Mouse (Mus musculus): ENCODE data around the gene Gm5150.
A peak's percentile ranks its signal among the peaks of the same experiment; 100 is the strongest.
"Not testable (repeated sequence)": the region's sequence is repeated elsewhere in the genome, so short reads cannot be mapped to it uniquely, and the experiment has no call there.

Gm5150 gene

DNA sequence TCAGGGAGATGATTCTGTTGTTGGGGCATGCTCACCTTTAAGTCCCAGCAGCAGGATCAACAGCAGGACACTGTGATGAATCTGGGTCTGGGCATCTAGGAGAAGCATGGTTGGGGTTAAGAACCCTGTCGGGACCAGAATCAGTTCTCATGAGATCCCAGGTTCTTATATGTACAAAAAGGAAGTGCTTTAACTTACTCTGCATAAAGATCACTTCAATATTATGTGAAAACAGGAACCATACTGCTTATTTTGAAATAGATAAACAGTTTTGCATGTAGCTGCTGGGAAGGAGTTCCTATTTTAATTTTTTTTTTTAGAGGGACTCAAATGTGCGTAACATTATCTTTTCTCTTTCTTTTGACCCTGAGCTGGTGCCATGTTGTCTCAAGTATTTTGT is at the start of gene Gm5150:
Gene Gm5150 (minus strand): TSS at position 223 of the 400 bp plus-strand sequence.
- no peak for DNase-seq

GRCm38 (mm10) chr3:16051736-16052135 is 45.5 kb upstream of the Gm5150 start:
- DNase-seq, result not testable (repeated sequence)

DNA sequence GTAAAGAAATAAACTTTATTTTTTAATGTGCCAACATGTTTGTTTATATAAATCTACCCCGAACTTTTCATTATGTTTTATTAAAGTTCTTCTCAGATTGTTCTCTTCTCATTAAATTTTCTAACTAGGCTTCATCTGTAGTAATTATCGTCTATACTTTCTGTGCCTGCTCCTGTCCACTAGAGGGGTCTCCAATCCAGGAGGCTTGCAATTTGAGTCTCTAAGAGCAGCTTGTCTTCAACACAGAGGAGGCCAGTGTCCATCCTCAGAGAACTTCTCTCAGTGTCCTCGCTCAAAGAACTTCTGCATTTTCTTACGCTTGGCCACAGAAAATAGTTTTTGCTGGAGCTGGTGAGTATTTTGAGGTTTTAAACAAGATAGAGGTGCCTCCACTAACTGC is 41.1 kb upstream of the Gm5150 start:
- no peak for DNase-seq

- DNase-seq, result peak; percentile 38
These were observed 37.1 kb upstream of the Gm5150 start for GRCm38 (mm10) chr3:16043315-16043714.

GRCm38 (mm10) chr3:16024988-16025387 is 18.8 kb upstream of the Gm5150 start:
- peak; percentile 47 for DNase-seq

- no peak for DNase-seq
These were observed 16.0 kb upstream of the Gm5150 start for GRCm38 (mm10) chr3:16022214-16022613.

DNA sequence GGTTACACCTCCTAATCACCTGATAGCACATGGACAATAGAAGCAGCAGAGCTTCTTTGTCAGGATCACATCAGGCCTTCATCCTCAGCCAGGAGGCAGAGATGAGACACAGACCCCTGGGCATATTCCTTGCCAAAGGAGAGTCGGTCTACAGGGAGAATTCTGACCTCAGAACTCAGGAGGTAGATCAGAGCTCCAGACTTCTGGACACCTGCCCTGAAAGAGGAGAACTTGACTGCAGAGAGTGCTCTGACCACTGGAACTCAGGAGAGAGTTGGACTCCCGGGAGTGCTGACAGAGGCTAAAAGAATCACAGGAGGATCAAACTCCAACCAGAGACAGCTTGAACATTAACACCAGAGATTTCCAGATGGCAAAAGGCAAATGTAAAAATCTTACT is 8.2 kb upstream of the Gm5150 start:
- not testable (repeated sequence) for DNase-seq

GRCm38 (mm10) chr3:16007827-16008226 is 1.6 kb upstream of the Gm5150 start:
- no peak for DNase-seq

DNA sequence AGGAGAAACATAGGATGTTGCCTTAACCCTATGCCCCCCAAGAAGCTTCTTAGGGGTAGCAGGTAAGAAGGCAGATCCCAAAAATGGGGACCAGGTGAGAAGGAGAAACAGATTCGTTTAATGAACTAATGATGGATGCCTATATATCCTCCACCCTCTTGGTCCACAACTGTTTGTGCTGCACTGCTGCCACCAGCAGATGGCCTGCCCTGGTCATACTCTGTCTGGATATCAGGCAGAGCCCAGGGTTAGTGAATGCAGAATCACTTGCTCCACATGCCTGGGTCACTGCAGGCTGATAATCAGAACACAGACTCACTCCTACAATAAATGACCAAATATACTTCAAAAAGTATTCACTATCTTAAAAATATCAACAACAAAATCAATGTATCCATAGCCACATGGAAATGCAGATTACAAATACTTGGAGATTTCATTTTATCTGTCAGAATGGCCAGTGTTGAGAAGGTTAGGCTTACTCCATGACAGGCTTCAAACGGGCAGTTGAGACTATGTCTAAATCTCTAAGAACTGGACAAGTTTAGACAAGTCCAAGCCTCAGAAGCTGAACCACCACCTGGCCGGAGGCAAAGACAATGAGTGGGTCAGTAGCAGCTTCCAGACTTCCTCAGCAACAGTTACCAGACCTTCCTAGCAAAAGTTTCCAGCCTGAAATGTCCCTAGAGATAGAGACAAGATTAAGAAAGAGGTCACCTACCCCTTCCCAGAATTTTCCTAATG is 2.2 kb downstream of the Gm5150 start:
- no peak for DNase-seq

DNA sequence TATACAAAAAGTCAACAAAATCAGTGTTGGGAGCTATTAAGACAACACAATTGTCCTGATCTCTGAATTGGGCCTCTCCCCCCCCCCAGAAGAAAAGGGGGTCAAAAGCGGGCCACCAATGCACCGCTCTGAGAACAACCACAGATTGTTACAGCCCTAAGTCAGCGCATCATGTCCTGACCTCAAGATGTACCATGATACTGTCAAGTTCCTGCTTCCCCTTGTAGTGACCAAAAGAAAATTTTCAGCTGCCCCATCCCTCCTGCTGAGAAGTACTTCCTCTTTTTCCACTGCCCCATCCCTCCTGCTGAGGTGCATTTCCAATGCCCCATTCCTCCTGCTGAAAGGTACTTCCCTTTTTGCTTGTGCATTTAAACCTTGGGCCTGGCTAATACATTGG is 6.8 kb downstream of the Gm5150 start:
- DNase-seq, result not testable (repeated sequence)

- DNase-seq, result no peak
These were observed 24.0 kb downstream of the Gm5150 start for GRCm38 (mm10) chr3:15982216-15982615.

- DNase-seq, result no peak
These were observed 49.3 kb downstream of the Gm5150 start for GRCm38 (mm10) chr3:15956921-15957320.

Data from right cerebral cortex, postnatal 4 days (tissue).